ENCODE assay signal across 7 mouse cellular contexts in the genomic region with DNA sequence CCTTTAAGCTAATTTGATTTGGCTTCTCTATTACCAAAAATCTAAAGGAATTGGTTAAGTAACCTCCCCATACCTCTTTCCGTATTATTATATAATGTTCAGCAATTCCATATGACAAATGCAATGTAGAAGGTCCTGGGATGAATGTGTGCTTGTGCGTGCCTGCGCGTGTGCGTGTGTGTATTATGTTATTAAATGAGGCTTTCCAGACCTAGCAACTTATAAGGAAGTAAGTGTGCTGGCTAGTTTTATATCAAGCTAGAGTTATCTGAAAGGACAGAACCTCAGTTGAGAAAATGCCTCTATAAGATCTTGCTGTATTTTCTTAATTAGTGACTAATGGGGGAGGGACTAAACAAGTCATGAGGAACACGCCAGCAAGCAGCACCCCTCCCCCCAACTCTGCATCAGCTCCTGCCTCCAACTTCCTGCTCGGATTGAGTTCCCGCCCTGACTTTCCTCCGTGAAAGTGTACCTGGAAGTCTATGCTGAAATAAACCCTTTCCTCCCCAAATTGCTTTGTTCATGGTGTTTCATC. TPM values are rescaled to one million over a fixed set of nuclear protein-coding genes. Genes with fewer than 3 reads are reported as not detected.
DNase-seq lines count a peak whose midpoint lies in the region; ATAC-seq lines count a peak whose summit lies in the region.

No protein-coding gene starts in this region.

- H3K4me1 ChIP-seq in intestine, embryonic 16.5 days (ENCODE audit: control insufficient read depth, insufficient read depth, low read length) = no peaks in the 10 kb centered on the region
- H3K4me1 ChIP-seq in liver, embryonic 16.5 days (ENCODE audit: control insufficient read depth, low read depth, low read length) = no peaks in the 10 kb centered on the region; the same call in 1 of the 2 replicates

- H3K27ac ChIP-seq in intestine, embryonic 16.5 days (ENCODE audit: low read length) = peak overlapping the region; percentile 57; the same call in 1 of the 2 replicates
- H3K27ac ChIP-seq in liver, embryonic 16.5 days (ENCODE audit: low read length) = 0 out of 2 replicates have a peak overlapping the region, but pooled peaks have one; percentile 1

- no peak overlapping the region for H3K4me3 ChIP-seq in intestine, embryonic 16.5 days (ENCODE audit: low read length)
- H3K4me3 ChIP-seq in liver, embryonic 16.5 days (ENCODE audit: low read depth, low read length) = 0 out of 2 replicates have a peak overlapping the region, but pooled peaks have one; percentile 2

- H3K4me2 ChIP-seq in intestine, embryonic 16.5 days (ENCODE audit: low read depth, low read length) = peak overlapping the region; percentile 42
- peak overlapping the region; percentile 28 for H3K4me2 ChIP-seq in liver, embryonic 16.5 days (ENCODE audit: low read depth, low read length)

- H3K36me3 ChIP-seq in intestine, embryonic 16.5 days (ENCODE audit: control insufficient read depth, insufficient read depth, low read length) = no peaks in the 10 kb centered on the region
- no peaks in the 10 kb centered on the region for H3K36me3 ChIP-seq in liver, embryonic 16.5 days (ENCODE audit: control insufficient read depth, insufficient read depth)

- no peaks in the 10 kb centered on the region for H3K9me3 ChIP-seq in intestine, embryonic 16.5 days (ENCODE audit: control insufficient read depth, low read length)
- no peaks in the 10 kb centered on the region for H3K9me3 ChIP-seq in liver, embryonic 16.5 days (replicated peaks; ENCODE audit: control insufficient read depth, low read length)

- peak; percentile 86 for ATAC-seq in intestine, embryonic 16.5 days
- peak; percentile 58 for ATAC-seq in liver, embryonic 16.5 days (ENCODE audit: low read depth)
- ATAC-seq in monocyte, adult 5-6 weeks (replicated peaks; ENCODE audit: insufficient number of reproducible peaks, low FRiP score, low TSS enrichment, poor library complexity, severe bottlenecking) = no peak

- H3K9ac ChIP-seq in intestine, embryonic 16.5 days (ENCODE audit: low read depth, low read length) = no peak overlapping the region
- no peak overlapping the region for H3K9ac ChIP-seq in liver, embryonic 16.5 days (ENCODE audit: low read depth, low read length)

- no peaks in the 10 kb centered on the region for H3K27me3 ChIP-seq in intestine, embryonic 16.5 days (replicated peaks; ENCODE audit: control insufficient read depth, insufficient read depth, low read length)
- no peaks in the 10 kb centered on the region for H3K27me3 ChIP-seq in liver, embryonic 16.5 days (ENCODE audit: control insufficient read depth, insufficient read depth, low read depth, low read length)

- 41% methylated on average over 9 of the region's 9 CpGs for WGBS in intestine, embryonic 16.5 days
- WGBS in liver, embryonic 16.5 days (ENCODE audit: insufficient replicate concordance) = 52% methylated on average over 9 of the region's 9 CpGs

- peak; percentile 80 for DNase-seq in ES-CJ7 (ENCODE audit: low read depth, low spot score)
- peak; percentile 84 for DNase-seq in ZHBTc4 (ENCODE audit: low read depth, low spot score)
- no peak for DNase-seq in adrenal gland, adult (ENCODE audit: inconsistent age in 2 of 2, low spot score in 1 of 2)
- DNase-seq in right cerebral cortex, postnatal 10 days (ENCODE audit: low spot score in 2 of 2) = no peak

RNA-seq across cellular contexts. Expression of a gene that starts 17.6 kb away (rescaled TPM):
- 16.2 and 17.6 TPM in 2 replicates for polyA plus RNA-seq in intestine, embryonic 16.5 days (2015; fragmentation: Nextera tagmentation; extraction: Ambion mirVana)
- polyA plus RNA-seq in liver, embryonic 16.5 days (2015; fragmentation: Nextera tagmentation; extraction: Ambion mirVana) = 8.2 and 9.0 TPM in 2 replicates
- 12.3 to 26.9 TPM (median 13.0 TPM) in 3 replicates for total RNA-seq in monocyte, adult 5-6 weeks (2017)

RNA-seq across cellular contexts. Expression of a gene that starts 17.8 kb away (rescaled TPM):
- 41.7 and 43.3 TPM in 2 replicates for polyA plus RNA-seq in intestine, embryonic 16.5 days (2015; fragmentation: Nextera tagmentation; extraction: Ambion mirVana)
- polyA plus RNA-seq in liver, embryonic 16.5 days (2015; fragmentation: Nextera tagmentation; extraction: Ambion mirVana) = 19.1 and 21.2 TPM in 2 replicates
- total RNA-seq in monocyte, adult 5-6 weeks (2017) = 19.3 to 59.3 TPM (median 34.8 TPM) in 3 replicates

RNA-seq across cellular contexts. Expression of a gene that starts 22.2 kb away (rescaled TPM):
- 0.22 and 0.23 TPM in 2 replicates for polyA plus RNA-seq in intestine, embryonic 16.5 days (2015; fragmentation: Nextera tagmentation; extraction: Ambion mirVana)
- 0.02 TPM in 1 of 2 replicates, not detected in the other for polyA plus RNA-seq in liver, embryonic 16.5 days (2015; fragmentation: Nextera tagmentation; extraction: Ambion mirVana)
- total RNA-seq in monocyte, adult 5-6 weeks (2017) = 0.10 to 0.19 TPM in 2 of 3 replicates, not detected in the other

Comparison
In these comparisons a context has a peak if more than half of its experiments do, and no peak if none do; other contexts are left out.
1. DNase-seq: peak in ES-CJ7 (single experiment) and ZHBTc4 (single experiment); none in adrenal gland, adult (0 of 2) and right cerebral cortex, postnatal 10 days (0 of 2).